8 mouse cellular contexts compared by ENCODE assay signal in the genomic region with DNA sequence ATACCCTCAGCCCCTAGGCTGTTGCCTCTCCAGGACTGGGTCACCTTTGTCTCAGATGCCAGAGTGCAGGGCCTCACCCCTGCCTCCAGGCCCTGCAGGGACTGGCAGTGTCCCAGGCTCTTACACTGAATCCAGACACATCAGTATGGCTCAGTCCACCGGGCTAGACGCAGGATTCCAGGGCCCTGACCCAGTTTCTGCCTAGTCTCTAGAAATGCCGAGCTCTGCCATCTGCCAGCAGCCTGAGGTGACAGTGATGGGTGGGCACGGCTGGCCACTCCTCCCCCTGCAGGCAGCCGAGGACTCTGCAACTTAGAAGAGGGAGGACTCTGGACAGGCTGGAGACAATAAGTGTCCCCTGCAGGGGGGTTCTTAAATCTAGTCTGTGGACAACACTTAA. TPM values are rescaled to one million over a fixed set of nuclear protein-coding genes. Genes with fewer than 3 reads are reported as not detected.
DNase-seq lines count a peak whose midpoint lies in the region; ATAC-seq and TF ChIP-seq lines count a peak whose summit lies in the region.

No protein-coding gene starts in this region.

- peaks cover 7% of the 10 kb centered on the region for H3K4me1 ChIP-seq in thymus, adult 2 months (replicated peaks; ENCODE audit: control insufficient read depth, insufficient read depth, low read length)
- H3K4me1 ChIP-seq in midbrain, embryonic 10.5 days: peaks cover 14% of the 10 kb centered on the region
- peaks cover 3% of the 10 kb centered on the region; the same call in 1 of the 2 replicates for H3K4me1 ChIP-seq in stomach, embryonic 16.5 days (ENCODE audit: control insufficient read depth, insufficient read depth, low read length)

- DNase-seq in thymus, adult 2 months: peak; percentile 50
- no peak for DNase-seq in thymus, adult 18-20 months
- DNase-seq in cerebellum, adult 8-10 months: peak; percentile 48
- peak; percentile 36 to 45 for DNase-seq in frontal cortex, postnatal 36 days (ENCODE audit: low spot score in 2 of 2)
- peak; percentile 86 for DNase-seq in heart, postnatal 4 days
- DNase-seq in midbrain, embryonic 10.5 days (ENCODE audit: low spot score): peak; percentile 51

- H3K4me2 ChIP-seq in stomach, embryonic 16.5 days (ENCODE audit: low read depth, low read length): peak overlapping the region; percentile 34

- no peak overlapping the region for H3K4me3 ChIP-seq in thymus, adult 2 months (ENCODE audit: control insufficient read depth, insufficient read depth, low read length)
- H3K4me3 ChIP-seq in midbrain, embryonic 10.5 days: no peak overlapping the region
- H3K4me3 ChIP-seq in stomach, embryonic 16.5 days (replicated peaks; ENCODE audit: low read length): peak overlapping the region; percentile 37

- H3K36me3 ChIP-seq in thymus, adult 2 months (ENCODE audit: control insufficient read depth, insufficient read depth, low read length): no peaks in the 10 kb centered on the region
- no peaks in the 10 kb centered on the region for H3K36me3 ChIP-seq in midbrain, embryonic 10.5 days
- no peaks in the 10 kb centered on the region for H3K36me3 ChIP-seq in stomach, embryonic 16.5 days (ENCODE audit: control insufficient read depth, insufficient read depth, low read length)

- WGBS in thymus, adult 2 months: 26% methylated on average over 5 of the region's 5 CpGs
- 24% methylated on average over 5 of the region's 5 CpGs for WGBS in midbrain, embryonic 10.5 days
- WGBS in stomach, embryonic 16.5 days: 17% methylated on average over 5 of the region's 5 CpGs

- no peaks in the 10 kb centered on the region for H3K27me3 ChIP-seq in thymus, adult 2 months (ENCODE audit: control insufficient read depth, insufficient read depth, low read length)
- no peaks in the 10 kb centered on the region for H3K27me3 ChIP-seq in midbrain, embryonic 10.5 days (ENCODE audit: low read depth, poor library complexity, severe bottlenecking)
- H3K27me3 ChIP-seq in stomach, embryonic 16.5 days (ENCODE audit: control insufficient read depth, insufficient read depth, low read length): no peaks in the 10 kb centered on the region

- no peak overlapping the region for H3K27ac ChIP-seq in thymus, adult 2 months (ENCODE audit: control insufficient read depth, insufficient read depth, low read length)
- H3K27ac ChIP-seq in midbrain, embryonic 10.5 days (replicated peaks): peak overlapping the region; percentile 64
- no peak overlapping the region for H3K27ac ChIP-seq in stomach, embryonic 16.5 days (ENCODE audit: low read length)

- no peak for ATAC-seq in stomach, embryonic 16.5 days (ENCODE audit: insufficient read depth, low FRiP score)
- no peak for ATAC-seq in monocyte, adult 5-6 weeks (replicated peaks; ENCODE audit: insufficient number of reproducible peaks, low FRiP score, low TSS enrichment, poor library complexity, severe bottlenecking)

- no peak for TF ChIP-seq POLR2A in thymus, adult 2 months (IDR thresholded peaks at IDR 0.05; ENCODE audit: control insufficient read depth, extremely low read depth, insufficient read depth, low read length, poor library complexity)

- peak; percentile 50; the same call in 1 of the 2 replicates for TF ChIP-seq CTCF in thymus, adult 2 months (IDR thresholded peaks at IDR 0.05; ENCODE audit: borderline replicate concordance, control insufficient read depth, extremely low read depth, insufficient read depth, low read length, poor library complexity)

- H3K9ac ChIP-seq in stomach, embryonic 16.5 days (ENCODE audit: low read length): peak overlapping the region; percentile 32

- peaks cover 8% of the 10 kb centered on the region; the same call in 1 of the 2 replicates for H3K9me3 ChIP-seq in midbrain, embryonic 10.5 days (replicated peaks)
- H3K9me3 ChIP-seq in stomach, embryonic 16.5 days (replicated peaks; ENCODE audit: control insufficient read depth, low read length): no peaks in the 10 kb centered on the region

RNA-seq across cellular contexts. Expression of a gene that starts 2.3 kb away (rescaled TPM):
- 31.8 and 64.7 TPM in 2 replicates for polyA plus RNA-seq in thymus, adult 2 months (2012; rRNA removed)
- 100 to 1,000 TPM; 330 to 353 TPM for total RNA-seq in heart, postnatal 4 days (2021)
- 0.53 and 0.83 TPM in 2 replicates for polyA plus RNA-seq in midbrain, embryonic 10.5 days (2016; fragmentation: Nextera tagmentation; extraction: Ambion mirVana)
- polyA plus RNA-seq in stomach, embryonic 16.5 days (2015; fragmentation: Nextera tagmentation; extraction: Ambion mirVana): 26.3 and 27.7 TPM in 2 replicates
- total RNA-seq in monocyte, adult 5-6 weeks (2017): 0.96 to 4.0 TPM (median 1.2 TPM) in 3 replicates

RNA-seq across cellular contexts. Expression of a gene that starts 34.9 kb away (rescaled TPM):
- polyA plus RNA-seq in thymus, adult 2 months (2012; rRNA removed): 1.4 and 2.0 TPM in 2 replicates
- 1 to 10 TPM; 3.7 to 4.2 TPM for total RNA-seq in heart, postnatal 4 days (2021)
- polyA plus RNA-seq in midbrain, embryonic 10.5 days (2016; fragmentation: Nextera tagmentation; extraction: Ambion mirVana): 11.8 and 12.7 TPM in 2 replicates
- 10.6 and 12.2 TPM in 2 replicates for polyA plus RNA-seq in stomach, embryonic 16.5 days (2015; fragmentation: Nextera tagmentation; extraction: Ambion mirVana)
- total RNA-seq in monocyte, adult 5-6 weeks (2017): 0.68 to 2.0 TPM (median 1.5 TPM) in 3 replicates

RNA-seq across cellular contexts. Expression of a gene that starts 42.8 kb away (rescaled TPM):
- not detected in 2 replicates for polyA plus RNA-seq in thymus, adult 2 months (2012; rRNA removed)
- not detected for total RNA-seq in heart, postnatal 4 days (2021)
- 52.7 and 54.9 TPM in 2 replicates for polyA plus RNA-seq in midbrain, embryonic 10.5 days (2016; fragmentation: Nextera tagmentation; extraction: Ambion mirVana)
- polyA plus RNA-seq in stomach, embryonic 16.5 days (2015; fragmentation: Nextera tagmentation; extraction: Ambion mirVana): not detected in 2 replicates
- not detected in 3 replicates for total RNA-seq in monocyte, adult 5-6 weeks (2017)

RNA-seq across cellular contexts. Expression of a gene that starts 54.1 kb away (rescaled TPM):
- 1.7 and 2.1 TPM in 2 replicates for polyA plus RNA-seq in thymus, adult 2 months (2012; rRNA removed)
- total RNA-seq in heart, postnatal 4 days (2021): 1 to 10 TPM; 2.5 to 3.3 TPM
- 0.47 and 0.89 TPM in 2 replicates for polyA plus RNA-seq in midbrain, embryonic 10.5 days (2016; fragmentation: Nextera tagmentation; extraction: Ambion mirVana)
- polyA plus RNA-seq in stomach, embryonic 16.5 days (2015; fragmentation: Nextera tagmentation; extraction: Ambion mirVana): 0.18 and 0.39 TPM in 2 replicates
- 1.3 to 3.6 TPM (median 1.4 TPM) in 3 replicates for total RNA-seq in monocyte, adult 5-6 weeks (2017)

Comparison
In these comparisons a context has a peak if more than half of its experiments do, and no peak if none do; other contexts are left out.
1. DNase-seq: peak in thymus, adult 2 months (single experiment), cerebellum, adult 8-10 months (single experiment), frontal cortex, postnatal 36 days (2 of 2), heart, postnatal 4 days (single experiment) and midbrain, embryonic 10.5 days (single experiment); none in thymus, adult 18-20 months (0 of 2).
2. RNA of a gene that starts 2.3 kb away (polyA plus RNA-seq): 31.8 to 64.7 TPM in thymus, adult 2 months and 26.3 to 27.7 TPM in stomach, embryonic 16.5 days; 0.53 to 0.83 TPM in midbrain, embryonic 10.5 days; every median in the first group is over 10 times any median in the second.
3. RNA of a gene that starts 42.8 kb away (polyA plus RNA-seq): 52.7 to 54.9 TPM in midbrain, embryonic 10.5 days; not detected in thymus, adult 2 months and not detected in stomach, embryonic 16.5 days; every median in the first group is over 10 times any median in the second.